Mouse (Mus musculus): ENCODE measurements around the gene Rev1. TPM values are rescaled to one million over a fixed set of nuclear protein-coding genes. Genes with fewer than 3 reads are reported as not detected.

Rev1 gene
- polyA plus RNA-seq, 1 experiment, result 0.33 TPM

GRCm38 (mm10) chr1:38011647-38012046 lies 118.0 kb downstream of the Rev1 start:
- no peaks in the 10 kb centered on the region for H3K27me3 ChIP-seq (ENCODE audit: control insufficient read depth)
- H3K4me1 ChIP-seq (ENCODE audit: control insufficient read depth), result peaks cover 93% of the 10 kb centered on the region
- peaks cover 43% of the 10 kb centered on the region for H3K36me3 ChIP-seq (ENCODE audit: control insufficient read depth)
- TF ChIP-seq TAL1 (IDR thresholded peaks at IDR 0.05; ENCODE audit: low read length) (peak; percentile 81), GATA1 (IDR thresholded peaks at IDR 0.05; ENCODE audit: low read length) (peak; percentile 83)
- no peaks in the 10 kb centered on the region for H3K9me3 ChIP-seq (ENCODE audit: control insufficient read depth, low read length)
- peak overlapping the region; percentile 54 for H3K4me3 ChIP-seq (replicated peaks)

GRCm38 (mm10) chr1:38006741-38007140 lies 122.9 kb downstream of the Rev1 start:
- Histone ChIP-seq H3K4me3 (replicated peaks) (no peak overlapping the region), H3K9me3 (ENCODE audit: control insufficient read depth, low read length) (no peaks in the 10 kb centered on the region), H3K36me3 (ENCODE audit: control insufficient read depth) (peaks cover 59% of the 10 kb centered on the region), H3K4me1 (ENCODE audit: control insufficient read depth) (peaks cover 86% of the 10 kb centered on the region), H3K27me3 (ENCODE audit: control insufficient read depth) (no peaks in the 10 kb centered on the region)
- TF ChIP-seq GATA1 (IDR thresholded peaks at IDR 0.05; ENCODE audit: low read length) (no peak), TAL1 (IDR thresholded peaks at IDR 0.05; ENCODE audit: low read length) (no peak)

- H3K4me1 ChIP-seq (ENCODE audit: control insufficient read depth), result peaks cover 80% of the 10 kb centered on the region
- no peak overlapping the region for H3K4me3 ChIP-seq (replicated peaks)
- no peaks in the 10 kb centered on the region for H3K9me3 ChIP-seq (ENCODE audit: control insufficient read depth, low read length)
- peaks cover 51% of the 10 kb centered on the region for H3K36me3 ChIP-seq (ENCODE audit: control insufficient read depth)
- no peak for TF ChIP-seq GATA1 (IDR thresholded peaks at IDR 0.05; ENCODE audit: low read length)
- no peak for TF ChIP-seq TAL1 (IDR thresholded peaks at IDR 0.05; ENCODE audit: low read length)
- H3K27me3 ChIP-seq (ENCODE audit: control insufficient read depth), result no peaks in the 10 kb centered on the region
These were observed 126.6 kb downstream of the Rev1 start for GRCm38 (mm10) chr1:38003046-38003445.

Other genes with a start within 250 kb of the Rev1 start
- 0.19 TPM in 2 replicates for gene Mitd1, start 239.4 kb downstream of the Rev1 start, polyA plus RNA-seq (2012)
- 3.3 and 3.6 TPM in 2 replicates for gene Mrpl30, start 239.3 kb downstream of the Rev1 start, polyA plus RNA-seq (2012)
- gene Lyg2, start 213.3 kb downstream of the Rev1 start, polyA plus RNA-seq (2012), result not detected in 2 replicates
- not detected in 2 replicates for gene Lyg1, start 172.0 kb downstream of the Rev1 start, polyA plus RNA-seq (2012)
- gene Txndc9, start 131.9 kb downstream of the Rev1 start, polyA plus RNA-seq (2012), result 0.46 and 1.1 TPM in 2 replicates
- 10.1 and 11.0 TPM in 2 replicates for gene Eif5b, start 131.8 kb downstream of the Rev1 start, polyA plus RNA-seq (2012)

All from erythroblast, embryonic 14.5 days (primary cell).